ENCODE assay signal across 7 mouse cellular contexts in genomic region chr11:115321906-115322693, GRCm38 (mm10). TPM values are rescaled to one million over a fixed set of nuclear protein-coding genes. Genes with fewer than 3 reads are reported as not detected.
DNase-seq lines count a peak whose midpoint lies in the region; ATAC-seq and TF ChIP-seq lines count a peak whose summit lies in the region.

Ush1g (minus strand) TSS chr11:115322041.

- H3K9me3 ChIP-seq in forebrain, embryonic 13.5 days (replicated peaks), result no peaks in the 10 kb centered on the region
- no peaks in the 10 kb centered on the region for H3K9me3 ChIP-seq in intestine, embryonic 14.5 days (ENCODE audit: control insufficient read depth, low read length)

- DNase-seq in B cell, adult 2 months, result peak; percentile 62 to 65
- peak; percentile 50 to 51 for DNase-seq in CD8-positive naive resting alpha-beta T cell, adult 2 months (ENCODE audit: low read depth in 2 of 2, low spot score in 2 of 2)
- peak; percentile 90 for DNase-seq in intestine, embryonic 14.5 days (ENCODE audit: low spot score)
- DNase-seq in lung, adult 2 months, result peak; percentile 46

- no peak within 1 kb of the TSS for H3K27ac ChIP-seq in forebrain, embryonic 13.5 days
- no peak within 1 kb of the TSS for H3K27ac ChIP-seq in intestine, embryonic 14.5 days (ENCODE audit: low read depth)

- ATAC-seq in cerebellum, adult (ENCODE audit: insufficient number of reproducible peaks, low FRiP score, low TSS enrichment), result peak; percentile 55; the same call in 1 of the 2 replicates
- ATAC-seq in forebrain, embryonic 13.5 days, result peak; percentile 45; the same call in 1 of the 2 replicates
- ATAC-seq in intestine, embryonic 14.5 days (replicated peaks; ENCODE audit: low FRiP score, low TSS enrichment, low read depth), result peak; percentile 21; the same call in 1 of the 2 replicates
- peak; percentile 28; the same call in 1 of the 2 replicates for ATAC-seq in neutrophil, adult 5-6 weeks (ENCODE audit: extremely low read depth, insufficient number of reproducible peaks, low FRiP score, poor library complexity, severe bottlenecking)

- no peak for TF ChIP-seq POLR2A in lung, adult 2 months (IDR thresholded peaks at IDR 0.05; ENCODE audit: borderline replicate concordance, extremely low read depth, low read depth, low read length)

- H3K4me1 ChIP-seq in forebrain, embryonic 13.5 days, result peaks cover 23% of the 10 kb centered on the region
- H3K4me1 ChIP-seq in intestine, embryonic 14.5 days (replicated peaks; ENCODE audit: control insufficient read depth, insufficient read depth, low read length), result peaks cover 4% of the 10 kb centered on the region
- no peaks in the 10 kb centered on the region for H3K4me1 ChIP-seq in lung, adult 2 months (ENCODE audit: control insufficient read depth, insufficient read depth, low read length)

- peak; percentile 67 for TF ChIP-seq CTCF in lung, adult 2 months (IDR thresholded peaks at IDR 0.05; ENCODE audit: insufficient read depth, low read length)

- H3K27me3 ChIP-seq in forebrain, embryonic 13.5 days, result peaks cover 91% of the 10 kb centered on the region
- peaks cover 85% of the 10 kb centered on the region for H3K27me3 ChIP-seq in intestine, embryonic 14.5 days (replicated peaks; ENCODE audit: control insufficient read depth, insufficient read depth, low read length)

- H3K36me3 ChIP-seq in forebrain, embryonic 13.5 days (ENCODE audit: poor library complexity, severe bottlenecking), result no peaks in the 10 kb centered on the region
- no peaks in the 10 kb centered on the region for H3K36me3 ChIP-seq in intestine, embryonic 14.5 days (ENCODE audit: control insufficient read depth, insufficient read depth, low read length)

- 4% methylated on average over 35 of the region's 35 CpGs for WGBS in forebrain, embryonic 13.5 days
- WGBS in intestine, embryonic 14.5 days, result 5% methylated on average over 35 of the region's 35 CpGs
- 5% methylated on average over 35 of the region's 35 CpGs for WGBS in lung, adult 2 months

- H3K9ac ChIP-seq in forebrain, embryonic 13.5 days, result peak within 1 kb of the TSS; percentile 21; the same call in 1 of the 2 replicates
- no peak within 1 kb of the TSS for H3K9ac ChIP-seq in intestine, embryonic 14.5 days (ENCODE audit: low read length)

- peak within 1 kb of the TSS; percentile 14; the same call in 1 of the 2 replicates for H3K4me3 ChIP-seq in forebrain, embryonic 13.5 days
- no peak within 1 kb of the TSS for H3K4me3 ChIP-seq in intestine, embryonic 14.5 days (ENCODE audit: low read depth, low read length)
- no peak within 1 kb of the TSS for H3K4me3 ChIP-seq in lung, adult 2 months (replicated peaks; ENCODE audit: extremely low read depth, low read depth, low read length)

- H3K4me2 ChIP-seq in forebrain, embryonic 13.5 days, result peak within 1 kb of the TSS; percentile 30
- H3K4me2 ChIP-seq in intestine, embryonic 14.5 days (ENCODE audit: low read length), result peak within 1 kb of the TSS; percentile 11; the same call in 1 of the 2 replicates

RNA-seq across cellular contexts. Expression of gene Ush1g, which starts in this region (rescaled TPM):
- not detected in 2 replicates for polyA plus RNA-seq in forebrain, embryonic 13.5 days (2015; fragmentation: Nextera tagmentation; extraction: Ambion mirVana)
- 0.14 TPM in 1 of 2 replicates, not detected in the other for polyA plus RNA-seq in intestine, embryonic 14.5 days (2014; fragmentation: Nextera tagmentation; extraction: Ambion mirVana)
- polyA plus RNA-seq in lung, adult 2 months (2012; rRNA removed), result 0.11 and 0.17 TPM in 2 replicates
- not detected in 2 replicates for total RNA-seq in neutrophil, adult 5-6 weeks (2017)

Comparison
In these comparisons a context has a peak if more than half of its experiments do, and no peak if none do; other contexts are left out.
1. Peak in ATAC-seq, H3K4me3 ChIP-seq, H3K9ac ChIP-seq and H3K4me2 ChIP-seq in forebrain, embryonic 13.5 days; RNA of the gene not detected or under 1 TPM.
2. Peak in DNase-seq, ATAC-seq and H3K4me2 ChIP-seq in intestine, embryonic 14.5 days; RNA of the gene not detected or under 1 TPM.
3. Peak in DNase-seq in lung, adult 2 months; RNA of the gene not detected or under 1 TPM.
4. Peak in ATAC-seq in neutrophil, adult 5-6 weeks; RNA of the gene not detected or under 1 TPM.